Mouse (Mus musculus) G1E (cell line): ENCODE measurements around the gene 1700029P11Rik.

Source experiments
- CTCF ChIP-seq: IDR thresholded peaks from 2 replicates; pipeline ENCODE4 v1.5.1; 2012; ENCODE audit warnings: low read depth, low read length, inconsistent platforms, mixed read lengths
- POLR2AphosphoS5 ChIP-seq: IDR thresholded peaks from 2 replicates; pipeline ENCODE4 v1.6.1; 2012; ENCODE audit warnings: low read depth, low read length, inconsistent platforms; ENCODE audit not compliant: insufficient replicate concordance
- TAL1 ChIP-seq: conservative IDR thresholded peaks from 2 replicates; pipeline ENCODE4 v1.6.1; 2012; ENCODE audit warnings: low read depth, low read length, inconsistent platforms, mixed read lengths

GRCm38 (mm10) chr15:81967821-81968220 lies 12.5 kb upstream of the 1700029P11Rik start:
- TF ChIP-seq CTCF (no peak), TAL1 (no peak), POLR2AphosphoS5 (no peak)
